Mouse (Mus musculus): ENCODE measurements at regions not wholly inside any gene's neighbourhood (a gene's known extent, or its start where the extent isn't known, plus 50 kb on each side); places are given as distances from the start of the nearest gene placed in this dataset.

- no peak for TF ChIP-seq CTCF (IDR thresholded peaks at IDR 0.05; ENCODE audit: insufficient read depth, low read depth, low read length)
- TF ChIP-seq POLR2A (IDR thresholded peaks at IDR 0.05; ENCODE audit: insufficient read depth, low read depth, low read length): no peak
These were observed 283.0 kb upstream of the Tle4 start for GRCm38 (mm10) chr19:14880818-14881217.
